Mouse (Mus musculus) embryonic facial prominence, embryonic 13.5 days (tissue): ENCODE results near the gene Coasy. TPM values are rescaled to one million over a fixed set of nuclear protein-coding genes. Genes with fewer than 3 reads are reported as not detected.

ENCODE experiments used
- ATAC-seq: fragments of 200-750 bp; cut with Nextera tagmentation; 2 replicates; pipeline ENCODE4 v1.8.0; 2017; ENCODE audit warnings: low read depth; ENCODE audit not compliant: insufficient number of reproducible peaks, insufficient read depth, low FRiP score, low TSS enrichment
- H3K27ac ChIP-seq: fragments of 300-500 bp; sonication (generic); 2 replicates; pipeline ENCODE4 v1.5.1; 2015; ENCODE audit warnings: moderate library complexity, mild to moderate bottlenecking, inconsistent platforms
- H3K27me3 ChIP-seq: fragments of 300-500 bp; sonication (generic); 2 replicates; pipeline ENCODE4 v1.6.1; 2015; ENCODE audit warnings: mild to moderate bottlenecking, inconsistent platforms
- H3K36me3 ChIP-seq: fragments of 300-500 bp; sonication (generic); 2 replicates; pipeline ENCODE4 v1.6.1; 2015; ENCODE audit warnings: mild to moderate bottlenecking, inconsistent platforms
- H3K4me1 ChIP-seq: fragments of 300-500 bp; sonication (generic); 2 replicates; pipeline ENCODE4 v1.6.1; 2015; ENCODE audit warnings: inconsistent platforms
- H3K4me2 ChIP-seq: fragments of 300-500 bp; sonication (generic); 2 replicates; pipeline ENCODE4 v1.6.1; 2015; ENCODE audit warnings: moderate library complexity, mild to moderate bottlenecking, inconsistent platforms
- H3K4me3 ChIP-seq: fragments of 300-500 bp; sonication (generic); 2 replicates; pipeline ENCODE4 v1.5.1; 2015; ENCODE audit warnings: mild to moderate bottlenecking, inconsistent platforms
- H3K9ac ChIP-seq: fragments of 300-500 bp; sonication (generic); 2 replicates; pipeline ENCODE4 v1.6.1; 2015; ENCODE audit warnings: mild to moderate bottlenecking, inconsistent platforms
- H3K9me3 ChIP-seq: fragments of 300-500 bp; sonication (generic); 2 replicates; pipeline ENCODE4 v1.6.1; 2016; ENCODE audit warnings: inconsistent platforms
- WGBS: fragments of 180-500 bp; shearing (Covaris S2); methylation state at CpG from one replicate; pipeline ENCODE4 v1.1.7; 2015; ENCODE audit warnings: mixed read lengths; 5-methylcytosine and 5-hydroxymethylcytosine counted together
- polyA plus RNA-seq: library from polyadenylated mRNA; unstranded; fragments of >200 nt; fragmentation: Nextera tagmentation; extraction: Ambion mirVana; gene quantifications from 2 replicates; pipeline ENCODE4 v1.2.1, GENCODE M21; 2015

Coasy gene
- polyA plus RNA-seq, 1 experiment from 2014 or later: 43.8 TPM

DNA sequence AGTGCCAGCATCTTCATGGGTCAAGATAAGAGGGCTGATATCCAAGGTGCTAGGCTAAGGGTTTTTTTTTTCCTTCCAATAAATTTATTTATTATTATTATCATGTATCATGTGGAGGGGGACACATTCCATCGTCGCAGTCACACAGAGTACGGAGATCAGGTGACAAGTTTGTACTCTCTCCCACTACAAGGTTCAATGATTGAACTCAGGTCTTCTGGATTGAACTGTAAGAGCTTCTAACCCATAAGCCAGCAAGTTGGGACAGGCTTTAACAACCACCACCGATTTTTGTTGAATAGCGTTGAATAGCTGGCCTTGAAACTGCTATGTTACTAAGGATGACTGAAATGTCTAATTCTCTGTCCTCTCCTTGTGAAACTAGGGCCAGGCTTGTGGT lies 1.9 kb upstream of the Coasy start:
- no peak overlapping the region for H3K4me2 ChIP-seq
- no peak overlapping the region for H3K27ac ChIP-seq
- no peak overlapping the region for H3K4me3 ChIP-seq
- H3K4me1 ChIP-seq: peaks cover 24% of the 10 kb centered on the region
- no peak for ATAC-seq
- 51% methylated on average over 5 of the region's 5 CpGs for WGBS
- peaks cover 10% of the 10 kb centered on the region for H3K36me3 ChIP-seq
- H3K27me3 ChIP-seq: peaks cover 58% of the 10 kb centered on the region
- H3K9me3 ChIP-seq: no peaks in the 10 kb centered on the region
- no peak overlapping the region for H3K9ac ChIP-seq

DNA sequence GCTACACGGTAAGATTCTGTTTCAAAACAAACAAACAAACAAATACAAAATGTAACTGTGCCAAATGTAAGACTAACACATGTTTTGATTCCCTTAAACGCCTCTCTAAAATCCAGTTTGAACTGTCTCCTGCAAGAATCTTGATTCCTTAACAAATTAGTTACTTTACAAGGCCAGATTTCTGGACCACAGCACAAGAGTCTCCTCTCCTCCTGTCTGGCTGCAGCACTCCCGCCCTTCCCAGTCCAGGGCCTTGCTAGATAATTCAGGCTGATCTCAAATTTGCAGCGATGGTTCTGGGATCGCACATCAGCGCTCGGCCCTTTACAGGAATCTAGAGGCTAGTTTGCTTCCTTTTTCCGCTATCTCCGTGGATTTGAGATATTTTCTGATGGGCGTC lies 706 bp upstream of the Coasy start:
- Histone ChIP-seq H3K4me3 (peak overlapping the region; percentile 71), H3K36me3 (peaks cover 15% of the 10 kb centered on the region), H3K9me3 (no peaks in the 10 kb centered on the region), H3K4me1 (peaks cover 30% of the 10 kb centered on the region), H3K4me2 (peak overlapping the region; percentile 99), H3K9ac (peak overlapping the region; percentile 88), H3K27ac (peak overlapping the region; percentile 87; the same call in 1 of the 2 replicates), H3K27me3 (peaks cover 51% of the 10 kb centered on the region)
- WGBS: 5% methylated on average over 10 of the region's 10 CpGs
- no peak for ATAC-seq

DNA sequence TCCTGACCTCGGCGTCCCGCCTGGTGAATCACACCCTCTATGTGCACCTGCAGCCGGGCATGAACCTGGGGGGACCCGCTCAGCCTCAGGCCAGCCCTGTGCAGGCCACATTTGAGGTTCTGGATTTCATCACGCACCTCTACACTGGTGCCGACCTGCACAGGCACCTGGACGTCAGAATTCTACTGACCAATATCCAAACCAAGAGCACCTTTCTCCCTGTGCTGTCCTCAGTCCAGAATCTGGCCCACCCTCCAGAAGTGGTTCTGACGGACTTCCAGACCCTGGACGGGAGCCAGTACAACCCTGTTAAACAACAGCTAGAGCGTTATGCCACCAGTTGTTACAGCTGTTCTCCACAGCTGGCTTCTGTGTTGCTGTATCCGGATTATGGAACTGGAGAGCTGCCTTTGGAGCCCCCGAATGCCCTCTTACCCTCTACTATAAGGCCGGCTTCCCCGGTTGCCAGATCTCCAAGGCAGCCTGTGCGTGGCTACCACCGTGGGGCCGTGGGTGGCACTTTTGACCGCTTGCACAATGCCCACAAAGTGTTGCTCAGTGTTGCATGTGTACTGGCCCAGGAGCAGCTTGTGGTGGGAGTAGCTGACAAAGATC lies 825 bp downstream of the Coasy start:
- ATAC-seq: no peak
- Histone ChIP-seq H3K36me3 (peaks cover 19% of the 10 kb centered on the region), H3K4me3 (peak overlapping the region; percentile 71), H3K9me3 (no peaks in the 10 kb centered on the region), H3K27ac (peak overlapping the region; percentile 87), H3K4me2 (peak overlapping the region; percentile 99), H3K9ac (peak overlapping the region; percentile 88), H3K4me1 (peaks cover 41% of the 10 kb centered on the region), H3K27me3 (peaks cover 36% of the 10 kb centered on the region)
- WGBS: 30% methylated on average over 19 of the region's 19 CpGs

DNA sequence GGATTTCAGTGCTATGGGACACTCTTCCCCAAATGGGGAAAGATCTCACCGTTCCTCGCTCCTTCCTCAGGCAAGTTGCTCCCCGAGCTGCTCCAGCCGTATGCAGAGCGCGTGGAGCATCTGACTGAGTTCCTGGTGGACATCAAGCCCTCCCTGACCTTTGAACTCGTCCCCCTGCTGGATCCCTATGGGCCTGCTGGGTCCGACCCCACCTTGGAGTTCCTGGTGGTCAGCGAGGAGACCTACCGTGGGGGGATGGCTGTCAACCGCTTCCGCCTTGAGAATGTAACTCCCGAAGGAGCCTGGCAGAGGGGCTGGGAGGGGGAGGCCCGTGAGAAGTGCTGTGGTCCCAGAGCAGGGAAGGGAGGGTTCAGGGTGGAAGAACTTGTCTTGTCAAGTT lies 1.9 kb downstream of the Coasy start:
- peaks cover 42% of the 10 kb centered on the region for H3K4me1 ChIP-seq
- H3K4me3 ChIP-seq: no peak overlapping the region
- H3K4me2 ChIP-seq: no peak overlapping the region; the same call in 1 of the 2 replicates
- WGBS: 82% methylated on average over 14 of the region's 14 CpGs
- peaks cover 26% of the 10 kb centered on the region for H3K27me3 ChIP-seq
- ATAC-seq: no peak
- H3K9ac ChIP-seq: 0 out of 2 replicates have a peak overlapping the region, but pooled peaks have one; percentile 88
- no peak overlapping the region for H3K27ac ChIP-seq
- no peaks in the 10 kb centered on the region for H3K9me3 ChIP-seq
- H3K36me3 ChIP-seq: peaks cover 27% of the 10 kb centered on the region

DNA sequence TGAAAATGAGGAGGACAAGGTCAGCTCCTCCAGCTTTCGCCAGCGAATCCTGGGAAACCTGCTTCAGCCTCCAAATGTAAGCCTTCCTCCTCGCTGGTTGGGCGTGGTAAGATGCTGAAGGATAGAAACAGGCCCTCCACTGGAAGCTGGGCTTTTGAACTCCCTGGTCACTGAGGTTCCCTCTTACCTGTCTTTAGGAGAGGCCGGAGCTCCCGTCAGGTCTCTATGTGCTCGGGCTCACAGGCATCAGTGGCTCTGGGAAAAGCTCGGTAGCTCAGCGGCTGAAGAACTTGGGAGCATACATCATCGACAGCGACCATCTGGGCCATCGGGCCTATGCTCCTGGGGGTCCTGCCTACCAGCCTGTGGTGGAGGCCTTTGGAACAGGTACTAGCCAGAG lies 2.4 kb downstream of the Coasy start:
- 0 out of 2 replicates have a peak overlapping the region, but pooled peaks have one; percentile 7 for H3K27ac ChIP-seq
- peaks cover 33% of the 10 kb centered on the region for H3K36me3 ChIP-seq
- H3K4me1 ChIP-seq: peaks cover 36% of the 10 kb centered on the region
- no peak overlapping the region for H3K9ac ChIP-seq
- H3K27me3 ChIP-seq: peaks cover 20% of the 10 kb centered on the region
- no peak overlapping the region for H3K4me2 ChIP-seq
- no peak for ATAC-seq
- WGBS: 92% methylated on average over 12 of the region's 12 CpGs
- no peaks in the 10 kb centered on the region for H3K9me3 ChIP-seq
- H3K4me3 ChIP-seq: no peak overlapping the region

DNA sequence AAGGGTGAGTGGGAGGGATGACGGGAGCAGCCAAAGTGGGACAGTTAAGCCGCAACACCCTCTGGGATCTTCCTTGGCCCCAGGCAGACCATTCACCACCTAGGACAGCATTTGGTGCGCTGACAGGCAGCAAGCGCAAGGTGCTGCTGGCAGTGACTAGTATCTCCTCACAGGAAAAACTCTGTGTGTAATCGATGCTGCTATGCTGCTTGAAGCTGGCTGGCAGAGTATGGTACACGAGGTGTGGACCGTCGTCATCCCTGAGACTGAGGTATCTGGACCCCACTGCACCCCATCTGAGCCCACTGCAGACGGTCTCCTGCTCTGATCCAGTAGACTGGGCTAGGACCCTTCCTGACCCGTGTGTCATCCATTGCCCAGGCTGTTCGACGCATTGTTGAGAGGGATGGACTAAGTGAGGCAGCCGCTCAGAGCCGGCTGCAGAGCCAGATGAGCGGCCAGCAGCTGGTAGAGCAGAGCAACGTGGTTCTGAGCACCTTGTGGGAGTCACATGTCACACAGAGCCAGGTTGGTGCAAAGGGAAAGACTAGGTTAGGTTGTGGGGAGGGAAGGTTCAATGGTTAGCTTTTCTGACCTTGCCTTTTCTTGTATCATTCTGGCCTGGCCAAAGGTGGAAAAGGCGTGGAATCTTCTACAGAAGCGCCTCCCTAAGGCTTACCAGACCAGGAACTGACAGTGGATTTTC lies 3.4 kb downstream of the Coasy start:
- H3K4me2 ChIP-seq: 0 out of 2 replicates have a peak overlapping the region, but pooled peaks have one; percentile 96
- no peak overlapping the region for H3K4me3 ChIP-seq
- peaks cover 35% of the 10 kb centered on the region for H3K4me1 ChIP-seq
- peaks cover 10% of the 10 kb centered on the region for H3K27me3 ChIP-seq
- peaks cover 42% of the 10 kb centered on the region for H3K36me3 ChIP-seq
- ATAC-seq: no peak
- peak overlapping the region; percentile 88 for H3K9ac ChIP-seq
- WGBS: 91% methylated on average over 18 of the region's 18 CpGs
- H3K9me3 ChIP-seq: no peaks in the 10 kb centered on the region
- no peak overlapping the region for H3K27ac ChIP-seq

DNA sequence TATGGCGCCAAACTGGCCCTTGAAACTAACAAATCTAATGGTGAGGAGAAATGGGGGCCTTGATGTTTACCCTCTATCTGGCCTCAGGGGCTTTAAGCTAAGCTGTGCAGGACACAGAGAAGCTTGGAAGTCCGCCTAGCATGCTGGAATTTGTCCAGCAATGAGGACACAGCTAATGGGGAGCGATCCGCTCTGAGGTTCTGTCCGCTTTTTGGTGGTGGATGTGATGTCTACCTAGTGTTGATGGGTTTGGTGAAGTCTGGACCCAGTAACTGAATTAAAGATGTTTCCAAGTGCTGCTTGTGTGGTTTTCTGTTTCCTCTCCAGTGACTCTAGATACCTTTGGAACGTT lies 3.9 kb downstream of the Coasy start:
- peak overlapping the region; percentile 96 for H3K4me2 ChIP-seq
- H3K36me3 ChIP-seq: peaks cover 48% of the 10 kb centered on the region
- H3K4me3 ChIP-seq: peak overlapping the region; percentile 83
- H3K27me3 ChIP-seq: peaks cover 5% of the 10 kb centered on the region
- 84% methylated on average over 6 of the region's 6 CpGs for WGBS
- no peaks in the 10 kb centered on the region for H3K9me3 ChIP-seq
- peak overlapping the region; percentile 88 for H3K9ac ChIP-seq
- ATAC-seq: no peak
- H3K4me1 ChIP-seq: peaks cover 35% of the 10 kb centered on the region
- H3K27ac ChIP-seq: peak overlapping the region; percentile 79; the same call in 1 of the 2 replicates

DNA sequence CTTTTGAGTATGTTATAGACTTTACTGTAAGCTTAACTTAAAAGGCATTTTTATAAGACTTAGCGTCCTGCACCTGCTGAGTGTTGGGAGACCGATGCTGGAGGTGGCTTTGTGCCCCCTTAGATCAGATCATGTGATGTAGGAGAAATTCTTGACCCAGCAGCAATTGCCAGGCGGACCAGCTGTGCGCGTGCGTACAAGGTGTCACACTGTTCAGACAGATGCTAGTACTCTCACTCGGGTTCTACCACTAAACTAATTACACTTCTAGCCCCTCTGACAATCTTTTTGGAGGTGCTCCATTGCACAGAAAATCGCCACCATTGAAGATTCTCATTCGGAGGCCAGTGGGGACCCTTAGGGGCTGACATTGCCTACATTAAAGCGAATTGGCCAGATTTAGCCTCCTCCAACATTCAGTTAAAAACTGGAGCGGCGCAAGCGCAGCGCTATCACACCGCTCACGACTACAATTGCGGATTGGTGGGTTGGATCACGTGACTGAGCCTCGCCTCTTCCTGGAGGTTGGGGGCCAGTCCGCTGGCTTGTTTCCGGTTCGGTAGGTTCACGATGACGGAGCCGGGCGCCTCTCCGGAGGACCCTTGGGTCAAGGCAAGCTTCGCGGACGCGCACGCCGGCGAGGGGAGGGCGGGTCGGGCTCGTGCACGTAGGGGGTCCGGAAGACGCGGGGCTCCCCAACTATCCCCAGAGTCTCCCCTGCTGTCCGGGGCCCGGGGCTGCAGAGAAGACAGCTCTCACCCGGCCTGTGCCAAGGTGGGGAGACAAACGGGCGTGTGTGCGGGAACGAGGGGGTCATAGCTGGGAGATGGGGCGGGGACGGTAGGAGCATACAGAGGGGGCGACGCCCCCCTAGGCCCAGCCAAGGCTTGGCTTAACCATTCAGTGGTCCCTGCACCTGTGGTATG lies 4.7 kb downstream of the Coasy start, which contains the start of gene Mlx:
TSS of gene Mlx (plus strand) at position 522 of the 926 bp plus-strand sequence.
- Histone ChIP-seq H3K9me3 (no peaks in the 10 kb centered on the region), H3K27me3 (no peaks in the 10 kb centered on the region), H3K27ac (peak within 1 kb of the TSS; percentile 79), H3K4me2 (peak within 1 kb of the TSS; percentile 96), H3K9ac (peak within 1 kb of the TSS; percentile 88), H3K36me3 (peaks cover 55% of the 10 kb centered on the region), H3K4me3 (peak within 1 kb of the TSS; percentile 83), H3K4me1 (peaks cover 30% of the 10 kb centered on the region)
- ATAC-seq: peak; percentile 76
- 2% methylated on average over 52 of the region's 52 CpGs for WGBS

DNA sequence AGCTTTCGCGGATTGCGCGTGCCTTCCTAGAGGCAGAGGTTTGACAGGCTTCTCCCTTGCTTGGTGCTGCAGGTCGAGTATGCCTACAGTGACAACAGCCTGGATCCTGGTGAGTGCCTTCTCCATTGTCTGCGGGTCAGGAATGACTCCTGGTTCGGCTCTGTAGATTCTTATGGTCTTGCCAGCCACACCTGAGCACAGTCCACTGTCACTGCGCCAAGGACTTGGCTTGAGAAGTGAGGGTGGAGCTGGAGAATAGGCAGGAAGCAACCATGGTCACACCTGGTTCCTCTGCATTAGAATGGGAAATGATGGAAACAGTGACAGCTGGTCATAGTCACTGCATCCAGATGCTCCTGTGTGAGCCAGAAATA lies 5.3 kb downstream of the Coasy start:
- H3K4me1 ChIP-seq: peaks cover 30% of the 10 kb centered on the region
- H3K36me3 ChIP-seq: peaks cover 61% of the 10 kb centered on the region
- peak overlapping the region; percentile 88 for H3K9ac ChIP-seq
- H3K9me3 ChIP-seq: no peaks in the 10 kb centered on the region
- peak overlapping the region; percentile 96 for H3K4me2 ChIP-seq
- H3K27me3 ChIP-seq: no peaks in the 10 kb centered on the region
- peak overlapping the region; percentile 79 for H3K27ac ChIP-seq
- WGBS: 7% methylated on average over 8 of the region's 8 CpGs
- ATAC-seq: no peak
- peak overlapping the region; percentile 83 for H3K4me3 ChIP-seq

DNA sequence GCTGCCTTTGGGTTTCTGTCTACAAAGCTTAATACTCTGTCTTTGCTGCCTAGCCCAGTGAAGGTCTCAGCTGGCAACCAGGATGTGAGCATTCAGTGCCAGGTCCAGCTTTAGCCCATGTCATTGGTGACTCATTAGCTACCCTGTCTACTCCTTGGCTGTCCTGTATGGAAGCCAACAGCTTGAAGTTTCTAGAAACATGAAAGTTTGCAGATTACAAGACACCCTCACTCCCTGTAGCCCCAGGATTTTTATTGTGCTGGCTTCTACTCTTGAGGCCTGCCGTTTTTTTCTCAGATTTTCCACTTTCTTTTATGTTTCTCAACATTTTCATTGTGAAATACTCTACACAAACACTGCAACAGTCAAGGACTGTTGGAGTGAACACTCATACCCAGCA lies 7.6 kb downstream of the Coasy start:
- Histone ChIP-seq H3K36me3 (peaks cover 68% of the 10 kb centered on the region), H3K4me2 (no peak overlapping the region), H3K9me3 (no peaks in the 10 kb centered on the region), H3K9ac (no peak overlapping the region), H3K4me3 (no peak overlapping the region), H3K27me3 (no peaks in the 10 kb centered on the region), H3K4me1 (peaks cover 34% of the 10 kb centered on the region), H3K27ac (no peak overlapping the region)
- no peak for ATAC-seq
- 94% methylated on average over 1 of the region's 1 CpGs for WGBS

DNA sequence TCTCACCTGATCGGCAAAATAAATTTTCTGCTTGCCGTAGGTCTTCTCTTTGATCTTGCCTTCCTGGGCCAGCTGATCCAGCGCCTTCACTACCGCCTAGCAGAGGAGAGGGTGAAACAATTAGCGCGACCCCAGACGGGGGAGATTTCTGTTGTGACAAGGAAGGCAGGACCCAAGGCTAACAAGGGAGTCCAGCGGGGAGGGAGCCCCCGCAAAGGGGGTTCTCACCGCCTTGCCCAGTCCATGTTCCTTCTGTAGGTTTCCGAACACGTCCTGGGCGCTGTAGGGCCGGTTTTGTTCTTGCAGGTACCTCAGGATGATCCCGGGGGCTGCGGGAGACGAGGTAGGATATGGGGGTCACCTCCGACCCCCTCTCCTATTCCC lies 12.6 kb downstream of the Coasy start:
- ATAC-seq: no peak; the same call in 1 of the 2 replicates
- no peaks in the 10 kb centered on the region for H3K9me3 ChIP-seq
- under 1% methylated on average over 18 of the region's 18 CpGs for WGBS
- H3K4me2 ChIP-seq: peak overlapping the region; percentile 76
- H3K4me1 ChIP-seq: peaks cover 17% of the 10 kb centered on the region
- peak overlapping the region; percentile 75 for H3K9ac ChIP-seq
- H3K36me3 ChIP-seq: peaks cover 71% of the 10 kb centered on the region
- H3K27ac ChIP-seq: peak overlapping the region; percentile 63; the same call in 1 of the 2 replicates
- H3K27me3 ChIP-seq: no peaks in the 10 kb centered on the region
- H3K4me3 ChIP-seq: peak overlapping the region; percentile 66
